Mouse (Mus musculus) liver, embryonic 11.5 days (tissue): Measurements from ENCODE around the gene Runx2. TPM values are rescaled to one million over a fixed set of nuclear protein-coding genes. Genes with fewer than 3 reads are reported as not detected.

Source experiments
- ATAC-seq: fragments of 200-750 bp; cut with Nextera tagmentation; replicated peaks from 2 replicates; pipeline ENCODE4 v1.8.0; 2017; ENCODE audit warnings: moderate number of reproducible peaks, mild to moderate bottlenecking, moderate TSS enrichment, moderate library complexity; ENCODE audit not compliant: low FRiP score
- DNase-seq: peaks from one replicate; pipeline ENCODE4 v3.0.0-alpha.2; 2017; ENCODE audit warnings: low spot score
- H3K27ac ChIP-seq: fragments of 300-500 bp; sonication (generic); 2 replicates; pipeline ENCODE4 v1.5.1; 2014; ENCODE audit warnings: mild to moderate bottlenecking, low read depth, low read length, control low read depth
- H3K27me3 ChIP-seq: fragments of 300-500 bp; sonication (generic); replicated peaks from 2 replicates; pipeline ENCODE4 v1.6.1; 2014; ENCODE audit warnings: low read length, mixed read lengths; ENCODE audit not compliant: control insufficient read depth, insufficient read depth
- H3K36me3 ChIP-seq: fragments of 300-500 bp; sonication (generic); 2 replicates; pipeline ENCODE4 v1.6.1; 2014; ENCODE audit warnings: mild to moderate bottlenecking, low read length, moderate library complexity, mixed read lengths; ENCODE audit not compliant: control insufficient read depth, insufficient read depth
- H3K4me1 ChIP-seq: fragments of 300-500 bp; sonication (generic); replicated peaks from 2 replicates; pipeline ENCODE4 v1.6.1; 2014; ENCODE audit warnings: low read length, mixed read lengths; ENCODE audit not compliant: control insufficient read depth, insufficient read depth
- H3K4me2 ChIP-seq: fragments of 300-500 bp; sonication (generic); 2 replicates; pipeline ENCODE4 v1.6.1; 2014; ENCODE audit warnings: mild to moderate bottlenecking, control low read depth, moderate library complexity
- H3K4me3 ChIP-seq: fragments of 300-500 bp; sonication (generic); 2 replicates; pipeline ENCODE4 v1.5.1; 2014; ENCODE audit warnings: low read depth, low read length, control low read depth
- H3K9ac ChIP-seq: fragments of 300-500 bp; sonication (generic); 2 replicates; pipeline ENCODE4 v1.6.1; 2014; ENCODE audit warnings: low read depth, low read length, control low read depth
- H3K9me3 ChIP-seq: fragments of 300-500 bp; sonication (generic); 2 replicates; pipeline ENCODE4 v1.6.1; 2016; ENCODE audit warnings: low read length, inconsistent platforms, mixed read lengths; ENCODE audit not compliant: control insufficient read depth
- WGBS: fragments of 180-500 bp; shearing (Covaris S2); extraction: QIAGEN DNeasy Blood & Tissue Kit; methylation state at CpG from one replicate; pipeline ENCODE4 v1.1.7; 2014; 5-methylcytosine and 5-hydroxymethylcytosine counted together
- polyA plus RNA-seq: library from polyadenylated mRNA; unstranded; fragments of >200 nt; fragmentation: Nextera tagmentation; extraction: Ambion mirVana; gene quantifications from 2 replicates; pipeline ENCODE4 v1.2.1, GENCODE M21; 2014

Runx2 gene
- polyA plus RNA-seq, 1 experiment from 2014 or later: 1.7 TPM

DNA sequence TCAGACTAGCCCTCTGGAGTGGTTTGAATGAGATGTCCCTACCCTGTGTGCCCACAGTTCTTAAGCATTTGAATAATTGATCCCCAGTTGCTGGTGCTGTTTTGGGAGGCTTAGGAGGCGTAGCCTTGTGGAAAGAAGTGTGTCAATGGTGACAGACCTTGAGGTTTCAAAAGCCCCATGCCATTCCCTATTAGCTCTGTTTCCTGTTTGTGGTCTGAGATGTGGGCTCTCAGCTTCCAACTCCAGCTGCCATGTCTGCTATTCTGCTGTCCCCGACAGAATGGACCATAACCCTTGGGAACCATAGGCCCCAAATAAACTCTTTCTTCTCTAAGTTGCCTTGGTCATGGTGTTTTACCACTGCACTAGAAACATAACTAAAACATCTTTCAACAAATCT lies 194.1 kb downstream of the Runx2 start:
- H3K27me3 ChIP-seq: no peaks in the 10 kb centered on the region
- H3K4me3 ChIP-seq: no peak overlapping the region
- H3K4me1 ChIP-seq: no peaks in the 10 kb centered on the region
- no peak overlapping the region for H3K4me2 ChIP-seq
- no peak for DNase-seq
- H3K9me3 ChIP-seq: no peaks in the 10 kb centered on the region
- ATAC-seq: no peak
- 64% methylated on average over 2 of the region's 2 CpGs for WGBS
- no peak overlapping the region for H3K27ac ChIP-seq
- no peak overlapping the region for H3K9ac ChIP-seq
- H3K36me3 ChIP-seq: no peaks in the 10 kb centered on the region

DNA sequence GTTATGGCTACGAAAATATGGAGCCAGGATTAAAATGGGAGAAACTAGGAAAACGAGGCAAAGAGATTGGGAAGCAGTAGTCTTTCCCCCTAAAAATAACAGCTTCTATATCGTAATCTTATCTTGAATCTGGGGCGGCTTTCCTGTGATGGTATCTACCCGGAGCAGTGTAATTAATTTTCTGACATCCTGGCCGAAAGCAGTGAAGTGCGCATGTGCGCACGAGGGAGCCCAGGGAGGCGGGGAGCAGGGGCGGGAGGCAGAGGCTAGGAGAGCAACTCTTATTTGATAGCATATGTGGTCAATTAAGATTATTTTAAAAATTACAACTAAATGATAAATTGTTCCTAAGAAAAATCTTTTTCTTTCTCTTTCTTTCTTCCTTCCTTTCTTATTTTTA lies 195.9 kb downstream of the Runx2 start:
- Histone ChIP-seq H3K4me1 (no peaks in the 10 kb centered on the region), H3K9me3 (no peaks in the 10 kb centered on the region), H3K27me3 (no peaks in the 10 kb centered on the region), H3K9ac (no peak overlapping the region), H3K4me2 (no peak overlapping the region), H3K27ac (no peak overlapping the region), H3K36me3 (no peaks in the 10 kb centered on the region), H3K4me3 (no peak overlapping the region)
- DNase-seq (no peak), ATAC-seq (no peak)
- WGBS: 60% methylated on average over 11 of the region's 11 CpGs

DNA sequence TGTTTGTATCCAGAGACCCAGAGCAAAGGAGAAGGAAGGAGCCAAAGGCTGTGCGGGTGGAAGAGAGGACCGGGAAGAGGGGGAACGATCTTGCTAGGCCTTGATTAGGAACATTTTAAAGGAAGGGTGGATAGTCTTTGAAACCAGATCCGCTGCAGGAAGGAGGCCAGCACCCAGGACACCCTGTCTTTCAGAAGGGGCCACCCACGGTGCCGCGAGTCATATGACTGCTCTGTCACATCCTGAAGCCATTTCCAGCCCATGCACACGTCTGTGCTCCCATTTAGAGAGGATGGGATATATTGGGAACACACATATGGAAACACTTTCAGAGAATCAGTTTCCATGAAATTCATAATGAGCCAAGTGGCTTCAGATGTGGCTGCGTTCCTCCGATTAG lies 196.4 kb downstream of the Runx2 start:
- WGBS: 56% methylated on average over 10 of the region's 10 CpGs
- no peak for ATAC-seq
- Histone ChIP-seq H3K36me3 (no peaks in the 10 kb centered on the region), H3K27me3 (no peaks in the 10 kb centered on the region), H3K4me2 (no peak overlapping the region), H3K27ac (no peak overlapping the region), H3K4me3 (no peak overlapping the region), H3K9ac (no peak overlapping the region), H3K4me1 (no peaks in the 10 kb centered on the region), H3K9me3 (no peaks in the 10 kb centered on the region)
- no peak for DNase-seq

DNA sequence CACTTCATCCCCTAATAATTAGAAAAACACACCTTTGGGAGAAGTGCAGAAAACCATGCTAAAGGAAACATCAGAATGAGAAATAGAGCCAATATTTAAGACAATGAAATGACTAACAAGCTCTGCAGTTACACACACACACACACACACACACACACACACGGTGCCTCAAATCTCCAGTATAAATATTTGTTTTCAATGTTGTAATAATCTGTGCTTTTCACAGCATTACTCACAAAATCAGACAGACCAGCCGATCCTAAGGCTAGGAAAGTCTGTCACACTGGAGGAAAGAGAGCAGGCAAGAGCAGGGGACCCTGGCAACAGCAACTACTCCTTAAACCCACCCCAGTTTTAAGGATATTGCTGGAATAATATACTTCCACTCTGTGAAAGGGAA lies 196.9 kb downstream of the Runx2 start:
- Histone ChIP-seq H3K9ac (no peak overlapping the region), H3K4me1 (no peaks in the 10 kb centered on the region), H3K4me2 (no peak overlapping the region), H3K36me3 (no peaks in the 10 kb centered on the region), H3K27me3 (0 out of 2 replicates have a peak, but pooled peaks cover 3% of the 10 kb centered on the region), H3K9me3 (no peaks in the 10 kb centered on the region), H3K27ac (no peak overlapping the region), H3K4me3 (no peak overlapping the region)
- DNase-seq: no peak
- 62% methylated on average over 2 of the region's 2 CpGs for WGBS
- no peak for ATAC-seq

DNA sequence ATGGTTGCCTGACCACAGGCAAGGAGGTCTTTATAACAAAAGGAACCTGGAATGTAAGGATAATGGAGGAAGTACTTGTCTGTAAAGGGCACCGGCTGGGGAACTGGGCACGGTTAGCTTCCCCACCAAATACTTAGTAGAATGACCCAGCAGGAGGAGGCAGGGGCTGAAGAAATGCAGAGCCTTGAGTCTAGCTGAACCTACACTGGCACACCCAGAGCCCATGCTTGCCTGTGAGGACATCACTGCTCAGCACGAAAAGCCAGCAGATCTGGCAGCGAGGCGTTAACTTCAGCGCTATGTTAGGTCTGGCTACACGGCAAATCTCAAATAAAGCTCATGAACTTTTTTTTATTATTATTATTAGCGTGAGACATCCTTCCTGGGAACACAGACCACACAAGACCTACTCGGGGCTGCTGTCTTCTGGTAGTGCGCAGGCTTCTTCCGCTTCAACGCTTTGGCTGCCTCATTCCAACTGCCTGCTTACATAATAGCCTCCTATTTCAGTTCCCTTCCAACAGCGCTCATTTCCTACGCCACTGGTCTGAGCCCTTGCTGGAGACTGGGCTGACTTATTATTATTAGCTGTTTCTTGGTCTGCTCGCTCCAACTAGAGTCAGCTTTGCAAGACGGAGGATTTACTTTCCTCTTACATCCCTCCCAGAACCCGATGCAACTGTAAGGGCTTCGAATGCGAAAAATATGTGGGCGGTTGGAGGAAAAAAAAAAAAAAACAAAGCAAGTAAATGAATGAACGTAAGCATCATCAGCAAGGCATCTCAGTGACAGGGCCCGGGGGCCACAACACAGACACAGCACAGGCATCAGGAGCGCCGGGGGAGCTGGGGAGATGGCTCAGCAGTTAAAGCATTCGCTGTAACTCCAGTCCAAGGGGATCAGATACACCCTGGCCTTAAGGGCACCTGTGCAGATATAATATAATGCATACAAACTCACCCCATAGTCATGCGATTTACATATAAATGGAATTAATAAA lies 200.6 kb downstream of the Runx2 start:
- H3K27ac ChIP-seq: no peak overlapping the region
- H3K4me1 ChIP-seq: no peaks in the 10 kb centered on the region; the same call in 1 of the 2 replicates
- H3K4me3 ChIP-seq: no peak overlapping the region
- H3K27me3 ChIP-seq: 0 out of 2 replicates have a peak, but pooled peaks cover 3% of the 10 kb centered on the region
- H3K4me2 ChIP-seq: no peak overlapping the region
- no peaks in the 10 kb centered on the region for H3K9me3 ChIP-seq
- no peak for DNase-seq
- WGBS: 74% methylated on average over 26 of the region's 26 CpGs
- H3K36me3 ChIP-seq: no peaks in the 10 kb centered on the region
- no peak for ATAC-seq
- no peak overlapping the region for H3K9ac ChIP-seq

DNA sequence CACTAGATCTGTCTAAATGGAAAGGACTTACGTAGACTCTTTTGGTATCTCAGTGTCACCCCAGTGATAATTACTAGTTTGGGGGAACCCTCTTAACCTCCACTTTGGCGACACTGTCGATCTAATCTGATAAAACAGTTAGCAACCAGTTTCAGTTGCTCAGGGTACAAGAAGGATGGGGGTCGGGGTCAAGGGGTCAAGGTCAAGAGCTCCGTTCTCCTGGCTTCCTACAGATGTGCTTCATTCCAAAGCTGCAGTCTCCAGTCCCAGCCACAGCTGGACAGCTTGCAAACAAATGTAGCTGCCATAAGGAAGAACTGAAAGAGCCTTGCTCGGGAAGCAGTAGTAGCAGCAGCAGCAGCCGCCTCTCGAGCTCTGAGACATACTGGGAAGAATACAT lies 202.0 kb downstream of the Runx2 start:
- 48% methylated on average over 8 of the region's 8 CpGs for WGBS

DNA sequence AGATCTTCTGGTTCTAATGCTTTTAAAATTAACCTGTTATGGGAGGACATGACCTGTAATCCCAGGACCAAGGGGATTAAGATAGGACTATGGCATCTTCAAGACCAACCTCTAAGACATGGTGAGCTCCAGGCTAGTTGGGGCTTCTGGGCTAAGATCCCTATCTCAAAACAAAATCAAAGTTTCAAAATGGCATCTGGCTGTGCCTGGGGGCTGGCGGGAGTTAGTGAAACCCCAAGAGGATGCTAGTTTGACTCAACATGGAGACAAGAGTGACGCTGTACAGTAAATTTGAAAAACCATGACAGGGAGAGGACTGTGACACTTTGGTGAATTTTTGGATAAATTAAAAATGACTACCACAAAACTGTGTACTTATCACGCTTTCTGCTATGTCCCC lies 202.6 kb downstream of the Runx2 start:
- DNase-seq (no peak), ATAC-seq (no peak)
- H3K9ac ChIP-seq: no peak overlapping the region
- no peak overlapping the region for H3K4me2 ChIP-seq
- H3K9me3 ChIP-seq: no peaks in the 10 kb centered on the region
- H3K36me3 ChIP-seq: no peaks in the 10 kb centered on the region
- no peaks in the 10 kb centered on the region; the same call in 1 of the 2 replicates for H3K4me1 ChIP-seq
- 0 out of 2 replicates have a peak, but pooled peaks cover 3% of the 10 kb centered on the region for H3K27me3 ChIP-seq
- no peak overlapping the region for H3K4me3 ChIP-seq
- H3K27ac ChIP-seq: no peak overlapping the region
- WGBS: 91% methylated on average over 3 of the region's 3 CpGs

More for the DNA sequence above, 202.0 kb downstream of the Runx2 start:
- Histone ChIP-seq H3K4me2 (no peak overlapping the region), H3K36me3 (no peaks in the 10 kb centered on the region), H3K4me1 (no peaks in the 10 kb centered on the region; the same call in 1 of the 2 replicates), H3K4me3 (no peak overlapping the region), H3K9ac (no peak overlapping the region), H3K27ac (no peak overlapping the region), H3K27me3 (0 out of 2 replicates have a peak, but pooled peaks cover 3% of the 10 kb centered on the region), H3K9me3 (no peaks in the 10 kb centered on the region)
- ATAC-seq (no peak), DNase-seq (no peak)

DNA sequence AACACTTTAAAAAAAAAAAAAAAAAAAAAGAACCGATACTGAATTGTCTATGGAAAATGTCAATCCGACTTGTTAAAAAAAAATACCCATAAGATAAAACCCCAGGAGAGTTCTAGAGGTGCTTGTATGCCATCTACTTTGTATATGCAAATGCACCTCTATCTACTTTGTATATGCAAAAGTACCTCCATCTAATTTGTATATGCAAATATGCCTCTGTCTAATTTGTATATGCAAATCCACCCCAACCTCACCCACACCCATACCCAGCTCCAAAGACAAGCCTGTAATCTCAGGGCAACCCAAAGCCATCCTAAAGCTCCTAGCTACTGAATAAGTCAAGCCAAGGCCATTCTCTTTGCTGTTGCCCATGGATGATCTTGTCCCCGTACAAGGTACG lies 203.1 kb downstream of the Runx2 start:
- no peaks in the 10 kb centered on the region for H3K9me3 ChIP-seq
- 84% methylated on average over 4 of the region's 4 CpGs for WGBS
- no peak for ATAC-seq
- no peak overlapping the region for H3K4me2 ChIP-seq
- no peaks in the 10 kb centered on the region for H3K36me3 ChIP-seq
- H3K27ac ChIP-seq: no peak overlapping the region
- H3K9ac ChIP-seq: no peak overlapping the region
- H3K27me3 ChIP-seq: 0 out of 2 replicates have a peak, but pooled peaks cover 3% of the 10 kb centered on the region
- no peak overlapping the region for H3K4me3 ChIP-seq
- DNase-seq: no peak
- H3K4me1 ChIP-seq: no peaks in the 10 kb centered on the region; the same call in 1 of the 2 replicates
